Mouse (Mus musculus) hindbrain, embryonic 11.5 days (tissue): ENCODE results near the gene Nectin4. TPM values are rescaled to one million over a fixed set of nuclear protein-coding genes. Genes with fewer than 3 reads are reported as not detected.
"Not testable (repeated sequence)": the region's sequence is repeated elsewhere in the genome, so short reads cannot be mapped to it uniquely, and the experiment has no call there.

Experiments
- ATAC-seq: fragments of 200-750 bp; cut with Nextera tagmentation; 2 replicates; pipeline ENCODE4 v1.8.0; 2017; ENCODE audit warnings: mild to moderate bottlenecking, moderate TSS enrichment, moderate library complexity; ENCODE audit not compliant: low FRiP score
- DNase-seq: peaks from one replicate; pipeline ENCODE4 v3.0.0-alpha.2; 2015; ENCODE audit warnings: low spot score
- H3K27ac ChIP-seq: fragments of 300-500 bp; sonication (generic); 2 replicates; pipeline ENCODE4 v1.5.1; 2014; ENCODE audit warnings: mild to moderate bottlenecking, low read depth, low read length
- H3K27me3 ChIP-seq: fragments of 300-500 bp; sonication (generic); 2 replicates; pipeline ENCODE4 v1.6.1; 2014; ENCODE audit warnings: mild to moderate bottlenecking, low read length, moderate library complexity, mixed read lengths; ENCODE audit not compliant: control insufficient read depth, insufficient read depth
- H3K36me3 ChIP-seq: fragments of 300-500 bp; sonication (generic); 2 replicates; pipeline ENCODE4 v1.6.1; 2014; ENCODE audit warnings: mild to moderate bottlenecking, low read length, moderate library complexity, mixed read lengths; ENCODE audit not compliant: control insufficient read depth, insufficient read depth
- H3K4me1 ChIP-seq: fragments of 300-500 bp; sonication (generic); replicated peaks from 2 replicates; pipeline ENCODE4 v1.6.1; 2014; ENCODE audit warnings: low read length, mixed read lengths; ENCODE audit not compliant: control insufficient read depth, insufficient read depth
- H3K4me2 ChIP-seq: fragments of 300-500 bp; sonication (generic); replicated peaks from 2 replicates; pipeline ENCODE4 v1.6.1; 2014; ENCODE audit warnings: mild to moderate bottlenecking, low read depth, low read length
- H3K4me3 ChIP-seq: fragments of 300-500 bp; sonication (generic); 2 replicates; pipeline ENCODE4 v1.5.1; 2014; ENCODE audit warnings: low read depth, low read length
- H3K9ac ChIP-seq: fragments of 300-500 bp; sonication (generic); 2 replicates; pipeline ENCODE4 v1.6.1; 2014; ENCODE audit warnings: low read depth, low read length
- H3K9me3 ChIP-seq: fragments of 300-500 bp; sonication (generic); 2 replicates; pipeline ENCODE4 v1.6.1; 2016; ENCODE audit warnings: low read length; ENCODE audit not compliant: control insufficient read depth
- WGBS: fragments of 180-500 bp; shearing (Covaris S2); extraction: QIAGEN DNeasy Blood & Tissue Kit; methylation state at CpG from one replicate; pipeline ENCODE4 v1.1.7; 2014; 5-methylcytosine and 5-hydroxymethylcytosine counted together
- polyA plus RNA-seq: library from polyadenylated mRNA; unstranded; fragments of >200 nt; fragmentation: Nextera tagmentation; extraction: Ambion mirVana; gene quantifications from 2 replicates; pipeline ENCODE4 v1.2.1, GENCODE M21; 2014

Gene Nectin4
- polyA plus RNA-seq: 0.66 and 0.96 TPM in 2 replicates

DNA sequence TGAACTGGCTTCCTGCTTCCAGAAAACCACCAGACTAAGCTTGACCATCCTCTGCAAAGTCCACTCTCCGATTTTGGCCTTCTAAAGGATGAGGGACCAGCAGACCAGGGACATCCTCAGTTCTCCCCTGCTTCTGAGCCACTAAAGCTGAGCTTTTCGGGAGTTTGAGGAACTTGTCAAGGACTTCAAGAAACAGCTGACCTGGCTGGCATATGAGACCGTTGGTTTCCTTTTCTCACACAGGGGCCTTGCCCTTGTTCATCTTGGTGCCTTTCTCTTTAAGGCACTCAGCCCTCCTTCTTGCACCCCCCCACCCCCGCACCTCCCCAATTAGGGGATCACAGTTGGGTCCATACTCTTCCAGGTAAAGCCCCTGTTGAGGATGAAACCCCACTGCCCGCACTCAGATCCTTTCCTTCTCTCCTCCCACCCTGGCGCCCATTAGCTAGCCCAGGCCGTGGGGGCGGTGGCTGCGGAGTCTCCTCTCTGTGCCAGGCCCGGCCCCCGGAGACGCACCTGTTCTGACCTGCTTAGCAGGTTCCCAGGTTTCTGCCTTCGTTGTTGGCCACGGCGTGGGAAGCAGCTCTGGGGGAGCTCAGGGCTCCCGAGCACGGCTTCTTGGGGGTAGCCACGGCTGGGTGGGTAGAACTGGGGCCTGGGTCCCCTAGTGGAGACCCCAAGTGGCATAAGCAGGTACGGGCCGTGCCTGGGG lies at the start of gene Nectin4:
Gene Nectin4 (plus strand): TSS at position 255 of the 712 bp plus-strand sequence.
- 38% methylated on average over 20 of the region's 20 CpGs for WGBS
- no peaks in the 10 kb centered on the region for H3K4me1 ChIP-seq

DNA sequence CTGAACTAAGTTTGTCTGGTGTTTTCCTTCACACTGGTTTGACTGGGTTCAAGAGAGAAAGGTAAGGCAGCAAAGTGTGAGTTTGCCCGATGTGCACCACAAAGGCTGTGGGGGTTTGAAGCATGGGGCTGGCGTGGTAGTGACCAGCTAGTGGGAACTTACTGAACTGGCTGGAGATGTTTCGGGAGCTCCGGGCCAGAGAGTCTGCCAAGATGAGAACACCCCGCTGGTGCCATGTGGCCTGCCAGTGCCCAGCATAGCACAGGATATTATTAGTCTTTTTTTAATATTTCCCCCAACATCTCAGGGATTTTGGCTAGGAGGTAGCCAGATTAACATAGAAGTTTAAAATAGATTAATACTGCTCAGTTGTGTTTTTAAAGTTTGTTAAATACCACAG lies 49.7 kb upstream of the Nectin4 start:
- Histone ChIP-seq H3K9me3 (no peaks in the 10 kb centered on the region), H3K4me1 (no peaks in the 10 kb centered on the region), H3K9ac (no peak overlapping the region), H3K27me3 (no peaks in the 10 kb centered on the region), H3K4me2 (no peak overlapping the region), H3K4me3 (no peak overlapping the region), H3K36me3 (no peaks in the 10 kb centered on the region), H3K27ac (no peak overlapping the region)
- ATAC-seq (no peak), DNase-seq (no peak)
- 15% methylated on average over 5 of the region's 5 CpGs for WGBS

More for the DNA sequence above, at the start of gene Nectin4:
- Histone ChIP-seq H3K36me3 (no peaks in the 10 kb centered on the region), H3K4me2 (no peak within 1 kb of the TSS), H3K9ac (no peak within 1 kb of the TSS), H3K9me3 (no peaks in the 10 kb centered on the region), H3K27ac (no peak within 1 kb of the TSS), H3K27me3 (no peaks in the 10 kb centered on the region), H3K4me3 (no peak within 1 kb of the TSS)
- no peak for ATAC-seq
- DNase-seq: no peak

DNA sequence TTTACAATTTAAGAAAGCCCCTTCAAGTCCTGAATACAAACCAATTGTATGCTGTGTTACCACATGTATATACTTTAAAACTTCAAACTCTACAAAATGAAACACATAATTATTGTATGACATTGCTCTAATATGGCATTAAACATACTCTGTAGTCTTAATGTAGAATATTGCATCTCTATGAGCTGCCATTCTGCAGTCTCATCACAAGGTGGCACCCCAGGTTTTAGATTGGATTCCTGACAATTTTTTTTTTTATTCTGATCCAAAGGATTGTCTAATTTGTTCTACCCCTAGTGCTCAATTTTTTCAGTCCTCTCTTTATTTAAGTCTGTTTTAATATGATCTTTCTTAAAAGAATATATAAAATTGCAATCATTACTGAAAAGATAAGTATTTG lies 48.5 kb upstream of the Nectin4 start:
- ATAC-seq (no peak), DNase-seq (peak; percentile 43)
- H3K27ac ChIP-seq: no peak overlapping the region
- no peaks in the 10 kb centered on the region for H3K9me3 ChIP-seq
- H3K27me3 ChIP-seq: no peaks in the 10 kb centered on the region
- no peak overlapping the region for H3K9ac ChIP-seq
- H3K4me1 ChIP-seq: no peaks in the 10 kb centered on the region
- no peak overlapping the region for H3K4me3 ChIP-seq
- no peaks in the 10 kb centered on the region for H3K36me3 ChIP-seq
- no peak overlapping the region for H3K4me2 ChIP-seq

DNA sequence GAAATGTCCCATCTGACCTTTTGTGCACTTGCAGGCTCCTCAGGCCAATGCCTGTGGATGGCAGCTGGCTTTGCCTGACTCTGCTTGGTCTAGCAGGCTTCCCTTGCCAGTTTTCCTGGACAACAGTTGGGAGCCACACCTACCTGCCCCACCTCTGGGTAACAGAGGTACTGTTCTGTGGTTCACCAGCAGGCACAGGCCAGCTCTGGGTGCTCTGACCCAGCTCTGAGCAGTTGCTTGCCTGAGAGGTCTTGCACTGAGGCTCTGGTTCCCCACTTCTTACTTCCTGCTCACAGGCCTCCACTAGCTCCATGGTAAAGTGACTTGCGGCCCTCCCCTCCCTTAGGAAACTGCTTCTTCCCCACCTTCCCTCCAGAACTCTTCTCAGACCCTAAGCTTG lies 47.9 kb upstream of the Nectin4 start:
- H3K9me3 ChIP-seq: no peaks in the 10 kb centered on the region

DNA sequence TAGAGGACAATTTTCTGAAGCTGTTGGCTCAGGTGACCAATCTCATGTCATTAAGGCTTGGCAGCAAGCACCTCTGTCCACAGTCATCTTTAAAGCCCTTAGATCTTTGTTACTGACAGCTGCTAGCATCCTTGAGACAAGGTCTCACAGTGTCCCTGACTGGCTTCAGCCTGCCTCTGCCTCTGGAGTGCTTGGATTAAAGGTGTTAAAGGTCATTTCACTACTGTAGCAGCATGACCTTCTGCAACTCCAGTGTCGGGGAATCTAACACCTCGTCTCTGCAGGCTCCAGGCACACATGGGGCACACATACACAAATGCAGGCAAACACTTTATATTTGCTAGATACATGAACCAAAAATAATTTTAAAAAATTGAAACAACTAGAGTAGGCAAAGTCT lies 44.3 kb upstream of the Nectin4 start:
- no peak for ATAC-seq
- Histone ChIP-seq H3K36me3 (no peaks in the 10 kb centered on the region), H3K27ac (no peak overlapping the region), H3K9ac (no peak overlapping the region), H3K4me1 (no peaks in the 10 kb centered on the region), H3K4me3 (no peak overlapping the region), H3K27me3 (no peaks in the 10 kb centered on the region), H3K4me2 (no peak overlapping the region), H3K9me3 (no peaks in the 10 kb centered on the region)
- no peak for DNase-seq
- 80% methylated on average over 2 of the region's 2 CpGs for WGBS

More for the DNA sequence above, 47.9 kb upstream of the Nectin4 start:
- Histone ChIP-seq H3K9ac (no peak overlapping the region), H3K36me3 (no peaks in the 10 kb centered on the region), H3K4me1 (no peaks in the 10 kb centered on the region), H3K27me3 (no peaks in the 10 kb centered on the region), H3K4me2 (no peak overlapping the region), H3K4me3 (no peak overlapping the region), H3K27ac (no peak overlapping the region)
- DNase-seq (no peak), ATAC-seq (no peak; the same call in 1 of the 2 replicates)
- WGBS: 56% methylated on average over 1 of the region's 1 CpGs

DNA sequence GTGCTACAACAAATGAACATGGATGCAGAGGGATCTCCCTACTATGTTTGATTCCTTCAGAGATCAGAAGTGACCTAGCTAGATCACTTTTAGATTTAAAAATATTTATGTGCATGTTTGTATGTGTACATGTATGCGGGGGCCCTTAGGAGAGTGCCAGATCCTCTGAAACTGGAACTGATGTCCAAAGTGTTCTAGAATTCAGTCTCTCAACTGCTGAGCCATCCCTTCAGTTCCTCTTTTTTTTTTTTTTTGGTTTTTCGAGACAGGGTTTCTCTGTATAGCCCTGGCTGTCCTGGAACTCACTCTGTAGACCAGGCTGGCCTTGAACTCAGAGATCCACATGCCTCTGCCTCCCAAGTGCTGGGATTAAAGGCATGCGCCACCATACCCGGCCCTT lies 43.3 kb upstream of the Nectin4 start:
- not testable (repeated sequence) for H3K36me3 ChIP-seq, H3K4me3 ChIP-seq, H3K4me1 ChIP-seq, H3K9me3 ChIP-seq, ATAC-seq, H3K27ac ChIP-seq, H3K27me3 ChIP-seq, DNase-seq, H3K4me2 ChIP-seq, H3K9ac ChIP-seq
- WGBS: 89% methylated on average over 4 of the region's 4 CpGs

DNA sequence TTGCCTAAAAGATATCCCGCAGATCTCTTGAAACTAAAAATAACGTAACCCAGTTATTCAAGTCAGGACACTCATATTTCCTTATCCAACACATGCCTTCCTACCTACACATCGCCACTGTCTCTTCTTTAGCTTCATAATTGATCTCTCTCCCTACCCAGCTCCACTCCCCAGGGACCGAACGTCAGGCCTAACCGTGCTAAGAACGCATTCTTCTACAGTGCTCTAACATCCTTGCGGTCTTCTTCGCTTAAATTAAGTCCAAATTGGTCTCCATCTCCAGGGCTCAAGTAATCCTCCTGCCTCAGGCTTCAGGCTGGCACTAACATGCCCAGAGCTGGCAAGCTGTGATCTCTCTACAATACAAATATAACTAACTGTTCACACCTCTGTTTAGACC lies 41.7 kb upstream of the Nectin4 start:
- Histone ChIP-seq H3K27me3 (no peaks in the 10 kb centered on the region), H3K9me3 (no peaks in the 10 kb centered on the region), H3K9ac (peak overlapping the region; percentile 82), H3K36me3 (no peaks in the 10 kb centered on the region), H3K4me2 (peak overlapping the region; percentile 79), H3K4me1 (no peaks in the 10 kb centered on the region), H3K27ac (peak overlapping the region; percentile 94), H3K4me3 (peak overlapping the region; percentile 76)
- 42% methylated on average over 9 of the region's 9 CpGs for WGBS
- ATAC-seq: no peak
- DNase-seq: peak; percentile 48

DNA sequence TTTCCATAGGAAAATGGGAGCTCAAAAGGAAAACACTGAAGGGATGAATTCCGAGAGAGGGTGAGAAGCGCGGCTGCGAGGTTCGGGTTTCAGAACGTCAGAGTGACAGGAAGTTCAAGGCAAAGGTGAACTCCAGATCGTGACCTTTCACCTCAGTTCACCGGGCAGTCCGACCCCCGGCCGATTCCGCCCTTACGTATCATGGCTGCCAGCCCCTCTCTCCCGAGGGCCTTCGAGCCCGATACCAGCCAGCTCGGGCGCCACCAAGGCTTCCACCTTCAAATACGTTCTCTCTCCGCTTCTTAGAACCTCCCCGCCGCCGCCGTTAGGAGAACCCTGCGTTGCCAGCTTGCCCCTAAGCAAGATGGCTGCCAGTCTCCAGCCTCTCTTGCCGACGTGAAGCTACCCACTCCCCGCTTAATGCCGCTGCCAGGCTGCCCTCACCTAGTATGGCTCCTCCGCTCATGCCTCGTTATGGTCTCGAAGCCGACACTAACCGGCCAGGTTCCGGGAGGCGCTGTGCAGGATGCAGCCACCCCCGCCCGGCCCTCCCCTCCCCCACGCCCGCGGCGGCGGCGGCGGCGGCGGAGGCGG lies 41.0 kb upstream of the Nectin4 start, which contains the start of gene Dedd:
Gene Dedd (plus strand): TSS at position 307 of the 594 bp plus-strand sequence.
- Histone ChIP-seq H3K9me3 (no peaks in the 10 kb centered on the region), H3K9ac (peak within 1 kb of the TSS; percentile 82), H3K4me2 (peak within 1 kb of the TSS; percentile 79), H3K27ac (peak within 1 kb of the TSS; percentile 94), H3K4me1 (no peaks in the 10 kb centered on the region), H3K36me3 (no peaks in the 10 kb centered on the region), H3K4me3 (peak within 1 kb of the TSS; percentile 76), H3K27me3 (no peaks in the 10 kb centered on the region)
- peak; percentile 90 for DNase-seq
- ATAC-seq: peak; percentile 94
- under 1% methylated on average over 47 of the region's 48 CpGs for WGBS
